Mouse (Mus musculus) hindbrain, embryonic 13.5 days (tissue): ENCODE measurements around the gene Sirt7. TPM values are rescaled to one million over a fixed set of nuclear protein-coding genes. Genes with fewer than 3 reads are reported as not detected.

ENCODE experiments used
- ATAC-seq: fragments of 200-750 bp; cut with Nextera tagmentation; 2 replicates; pipeline ENCODE4 v1.8.0; 2017; ENCODE audit warnings: moderate TSS enrichment; ENCODE audit not compliant: low FRiP score
- H3K27ac ChIP-seq: fragments of 300-500 bp; sonication (generic); 2 replicates; pipeline ENCODE4 v1.5.1; 2015; ENCODE audit warnings: inconsistent platforms, mild to moderate bottlenecking, moderate library complexity
- H3K27me3 ChIP-seq: fragments of 300-500 bp; sonication (generic); 2 replicates; pipeline ENCODE4 v1.6.1; 2015; ENCODE audit warnings: mild to moderate bottlenecking, inconsistent platforms
- H3K36me3 ChIP-seq: fragments of 300-500 bp; sonication (generic); 2 replicates; pipeline ENCODE4 v1.6.1; 2015; ENCODE audit warnings: mild to moderate bottlenecking, inconsistent platforms
- H3K4me1 ChIP-seq: fragments of 300-500 bp; sonication (generic); replicated peaks from 2 replicates; pipeline ENCODE4 v1.6.1; 2015; ENCODE audit warnings: inconsistent platforms
- H3K4me2 ChIP-seq: fragments of 300-500 bp; sonication (generic); 2 replicates; pipeline ENCODE4 v1.6.1; 2015; ENCODE audit warnings: inconsistent platforms, mild to moderate bottlenecking, moderate library complexity
- H3K4me3 ChIP-seq: fragments of 300-500 bp; sonication (generic); 2 replicates; pipeline ENCODE4 v1.5.1; 2015; ENCODE audit warnings: mild to moderate bottlenecking, inconsistent platforms
- H3K9ac ChIP-seq: fragments of 300-500 bp; sonication (generic); 2 replicates; pipeline ENCODE4 v1.6.1; 2015; ENCODE audit warnings: mild to moderate bottlenecking, inconsistent platforms
- H3K9me3 ChIP-seq: fragments of 300-500 bp; sonication (generic); 2 replicates; pipeline ENCODE4 v1.6.1; 2016; ENCODE audit warnings: inconsistent platforms
- WGBS: fragments of 180-500 bp; shearing (Covaris S2); methylation state at CpG from one replicate; pipeline ENCODE4 v1.1.7; 2015; 5-methylcytosine and 5-hydroxymethylcytosine counted together
- polyA plus RNA-seq: library from polyadenylated mRNA; unstranded; fragments of >200 nt; fragmentation: Nextera tagmentation; extraction: Ambion mirVana; gene quantifications from 2 replicates; pipeline ENCODE4 v1.2.1, GENCODE M21; 2015

Gene Sirt7
- polyA plus RNA-seq, 1 experiment from 2014 or later, result 50.6 TPM

- Histone ChIP-seq H3K36me3 (peaks cover 64% of the 10 kb centered on the region), H3K4me1 (peaks cover 23% of the 10 kb centered on the region), H3K9ac (peak overlapping the region; percentile 92), H3K27me3 (no peaks in the 10 kb centered on the region), H3K27ac (peak overlapping the region; percentile 90), H3K4me3 (peak overlapping the region; percentile 98), H3K4me2 (peak overlapping the region; percentile 98), H3K9me3 (no peaks in the 10 kb centered on the region)
- WGBS, result 13% methylated on average over 29 of the region's 30 CpGs
- peak; percentile 67 for ATAC-seq
Observed at GRCm38 (mm10) chr11:120623961-120624679, 920 bp downstream of the Sirt7 start.

- ATAC-seq, result no peak
- Histone ChIP-seq H3K4me3 (no peak overlapping the region; the same call in 1 of the 2 replicates), H3K9me3 (no peaks in the 10 kb centered on the region), H3K4me2 (no peak overlapping the region), H3K27me3 (no peaks in the 10 kb centered on the region), H3K27ac (no peak overlapping the region), H3K9ac (no peak overlapping the region), H3K36me3 (peaks cover 69% of the 10 kb centered on the region), H3K4me1 (peaks cover 26% of the 10 kb centered on the region)
- WGBS, result 88% methylated on average over 6 of the region's 6 CpGs
Observed at GRCm38 (mm10) chr11:120622805-120623204, 2.2 kb downstream of the Sirt7 start.

- no peak overlapping the region for H3K4me2 ChIP-seq
- H3K27ac ChIP-seq, result no peak overlapping the region
- 0 out of 2 replicates have a peak overlapping the region, but pooled peaks have one; percentile 13 for H3K9ac ChIP-seq
- H3K4me1 ChIP-seq, result peaks cover 40% of the 10 kb centered on the region
- H3K4me3 ChIP-seq, result no peak overlapping the region
- no peaks in the 10 kb centered on the region for H3K27me3 ChIP-seq
- H3K9me3 ChIP-seq, result no peaks in the 10 kb centered on the region
- no peak for ATAC-seq
- 92% methylated on average over 14 of the region's 14 CpGs for WGBS
- H3K36me3 ChIP-seq, result peaks cover 55% of the 10 kb centered on the region
Observed at GRCm38 (mm10) chr11:120620195-120620594, 4.8 kb downstream of the Sirt7 start.

GRCm38 (mm10) chr11:120618619-120619535 lies 6.2 kb downstream of the Sirt7 start:
- no peak for ATAC-seq
- Histone ChIP-seq H3K4me2 (no peak overlapping the region), H3K9me3 (no peaks in the 10 kb centered on the region), H3K4me3 (no peak overlapping the region), H3K4me1 (peaks cover 34% of the 10 kb centered on the region), H3K36me3 (peaks cover 64% of the 10 kb centered on the region), H3K27me3 (no peaks in the 10 kb centered on the region), H3K27ac (peak overlapping the region; percentile 52), H3K9ac (no peak overlapping the region)
- 93% methylated on average over 25 of the region's 25 CpGs for WGBS

GRCm38 (mm10) chr11:120617519-120618112 lies 7.4 kb downstream of the Sirt7 start, which contains the start of gene Pcyt2:
TSS of gene Pcyt2 (minus strand) at chr11:120617936.
- H3K27ac ChIP-seq, result peak within 1 kb of the TSS; percentile 91
- H3K9me3 ChIP-seq, result no peaks in the 10 kb centered on the region
- H3K4me2 ChIP-seq, result peak within 1 kb of the TSS; percentile 88
- WGBS, result under 1% methylated on average over 56 of the region's 56 CpGs
- ATAC-seq, result peak; percentile 95
- H3K9ac ChIP-seq, result peak within 1 kb of the TSS; percentile 91
- no peaks in the 10 kb centered on the region for H3K27me3 ChIP-seq
- H3K4me3 ChIP-seq, result peak within 1 kb of the TSS; percentile 84
- peaks cover 68% of the 10 kb centered on the region for H3K36me3 ChIP-seq
- H3K4me1 ChIP-seq, result peaks cover 30% of the 10 kb centered on the region

GRCm38 (mm10) chr11:120616617-120617294 lies 8.3 kb downstream of the Sirt7 start:
- Histone ChIP-seq H3K36me3 (peaks cover 70% of the 10 kb centered on the region), H3K4me2 (peak overlapping the region; percentile 88), H3K9ac (peak overlapping the region; percentile 91), H3K4me3 (peak overlapping the region; percentile 84), H3K4me1 (peaks cover 30% of the 10 kb centered on the region), H3K27me3 (no peaks in the 10 kb centered on the region), H3K9me3 (no peaks in the 10 kb centered on the region), H3K27ac (peak overlapping the region; percentile 91)
- ATAC-seq, result no peak
- 45% methylated on average over 4 of the region's 4 CpGs for WGBS

DNA sequence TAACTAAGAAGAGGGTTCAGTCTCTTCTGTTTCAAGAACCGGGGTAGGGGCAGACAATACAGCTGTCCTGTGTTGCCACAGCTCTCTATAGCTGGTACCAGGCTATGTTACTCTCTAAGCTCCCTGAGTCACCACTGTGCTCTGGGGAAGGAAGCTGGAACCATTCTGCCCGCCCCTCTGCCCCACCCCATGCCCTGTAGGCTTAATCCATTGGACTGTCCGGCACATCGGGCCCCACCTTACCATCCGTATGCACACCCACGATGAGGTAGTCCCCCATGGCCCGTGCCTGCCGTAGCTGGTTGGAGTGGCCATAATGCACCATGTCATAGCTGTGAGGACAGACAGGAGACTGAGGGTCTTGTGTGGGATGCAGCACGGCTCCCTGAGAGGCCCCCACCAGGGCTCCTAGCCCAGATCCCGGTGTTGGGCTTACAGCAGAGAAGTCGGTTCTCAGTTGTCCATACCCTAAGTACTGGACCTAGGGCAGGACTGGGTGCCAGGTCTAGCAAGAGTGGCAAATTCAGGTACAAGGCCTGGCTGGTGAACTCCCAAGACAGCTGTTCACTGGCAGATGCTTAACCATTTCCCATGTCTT lies 9.3 kb downstream of the Sirt7 start:
- Histone ChIP-seq H3K4me1 (peaks cover 30% of the 10 kb centered on the region), H3K27me3 (no peaks in the 10 kb centered on the region), H3K4me3 (no peak overlapping the region; the same call in 1 of the 2 replicates), H3K9ac (peak overlapping the region; percentile 51; the same call in 1 of the 2 replicates), H3K36me3 (peaks cover 70% of the 10 kb centered on the region), H3K27ac (no peak overlapping the region), H3K4me2 (peak overlapping the region; percentile 17; the same call in 1 of the 2 replicates), H3K9me3 (no peaks in the 10 kb centered on the region)
- WGBS, result 93% methylated on average over 11 of the region's 11 CpGs
- no peak for ATAC-seq

DNA sequence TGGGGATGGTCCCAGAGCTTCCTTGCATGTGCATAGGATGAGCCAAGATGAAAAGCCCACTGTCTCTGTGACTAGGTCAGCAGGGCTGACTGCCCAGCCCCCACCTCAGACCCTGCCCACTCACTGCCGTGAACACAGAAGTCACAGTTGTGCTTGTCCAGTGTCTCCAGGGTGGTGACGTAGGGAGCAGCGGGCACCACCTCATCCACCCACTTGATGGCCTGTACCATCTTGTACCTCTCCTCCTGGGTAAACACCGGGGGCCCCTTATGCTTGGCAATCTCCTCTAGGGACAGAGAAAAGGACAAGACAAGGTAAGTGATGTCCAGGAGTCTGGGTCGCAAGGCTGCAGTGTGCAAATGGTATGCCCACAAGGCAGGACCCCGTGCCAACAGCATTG lies 9.9 kb downstream of the Sirt7 start:
- Histone ChIP-seq H3K9ac (peak overlapping the region; percentile 24; the same call in 1 of the 2 replicates), H3K9me3 (no peaks in the 10 kb centered on the region), H3K4me1 (peaks cover 30% of the 10 kb centered on the region), H3K27ac (no peak overlapping the region), H3K4me2 (no peak overlapping the region), H3K36me3 (peaks cover 70% of the 10 kb centered on the region), H3K27me3 (no peaks in the 10 kb centered on the region), H3K4me3 (no peak overlapping the region; the same call in 1 of the 2 replicates)
- no peak for ATAC-seq
- 94% methylated on average over 6 of the region's 6 CpGs for WGBS

DNA sequence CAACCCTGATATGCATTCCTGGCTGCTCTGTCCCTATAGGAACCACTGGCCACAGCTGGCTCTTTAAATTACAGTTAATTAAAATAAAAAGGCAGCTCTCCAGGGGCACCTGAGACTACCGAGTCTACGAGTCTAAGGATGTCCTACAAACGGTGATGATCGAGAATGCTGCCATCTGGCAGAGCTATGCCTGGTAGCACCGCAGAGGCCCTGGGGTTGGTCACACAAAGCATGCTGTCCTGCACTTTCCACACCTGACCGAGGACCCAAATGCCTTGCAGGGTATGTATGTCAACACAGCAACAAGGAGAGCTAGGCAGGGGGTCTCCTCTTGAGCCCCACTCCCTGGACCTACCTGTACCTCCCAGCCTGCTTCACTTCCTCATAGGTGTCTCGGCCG lies 11.1 kb downstream of the Sirt7 start:
- no peak for ATAC-seq
- Histone ChIP-seq H3K9ac (peak overlapping the region; percentile 10; the same call in 1 of the 2 replicates), H3K4me3 (no peak overlapping the region), H3K36me3 (peaks cover 69% of the 10 kb centered on the region), H3K27ac (no peak overlapping the region), H3K27me3 (peaks cover 10% of the 10 kb centered on the region), H3K4me2 (no peak overlapping the region), H3K4me1 (peaks cover 35% of the 10 kb centered on the region), H3K9me3 (no peaks in the 10 kb centered on the region)
- 72% methylated on average over 8 of the region's 8 CpGs for WGBS

GRCm38 (mm10) chr11:120613481-120613972 lies 11.5 kb downstream of the Sirt7 start:
- H3K9ac ChIP-seq, result peak overlapping the region; percentile 10; the same call in 1 of the 2 replicates
- H3K4me1 ChIP-seq, result peaks cover 39% of the 10 kb centered on the region
- H3K27me3 ChIP-seq, result peaks cover 14% of the 10 kb centered on the region
- peaks cover 64% of the 10 kb centered on the region for H3K36me3 ChIP-seq
- ATAC-seq, result no peak
- H3K27ac ChIP-seq, result no peak overlapping the region
- no peak overlapping the region for H3K4me3 ChIP-seq
- H3K4me2 ChIP-seq, result no peak overlapping the region
- 85% methylated on average over 10 of the region's 10 CpGs for WGBS
- H3K9me3 ChIP-seq, result no peaks in the 10 kb centered on the region

- Histone ChIP-seq H3K27ac (no peak overlapping the region), H3K4me1 (peaks cover 43% of the 10 kb centered on the region), H3K4me2 (no peak overlapping the region), H3K36me3 (peaks cover 58% of the 10 kb centered on the region), H3K4me3 (no peak overlapping the region), H3K27me3 (peaks cover 22% of the 10 kb centered on the region), H3K9me3 (no peaks in the 10 kb centered on the region), H3K9ac (no peak overlapping the region)
- 33% methylated on average over 6 of the region's 6 CpGs for WGBS
- ATAC-seq, result no peak
Observed at GRCm38 (mm10) chr11:120612763-120613162, 12.3 kb downstream of the Sirt7 start.
